Mouse (Mus musculus): ENCODE measurements around the gene Ciapin1.

DNA sequence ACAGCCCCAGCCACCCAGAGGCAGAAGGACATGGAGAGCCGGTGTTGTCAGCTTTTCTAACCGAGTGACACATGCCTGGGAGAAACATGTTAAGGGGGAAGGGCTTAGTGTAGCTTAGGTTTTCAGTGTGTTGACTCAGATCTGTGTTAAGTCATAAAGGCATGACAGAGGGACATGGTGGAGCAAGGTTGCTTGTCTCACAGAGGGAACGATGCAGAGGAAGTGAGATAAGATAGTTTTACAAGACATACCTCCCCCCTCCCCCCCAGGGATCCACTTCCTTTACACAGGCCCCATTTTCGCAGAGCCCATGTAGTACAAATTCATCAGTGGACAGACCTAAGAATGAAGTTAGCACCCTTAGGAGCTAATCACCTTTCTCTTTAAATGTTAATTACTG is 35.8 kb downstream of the Ciapin1 start:
- TF ChIP-seq CTCF (IDR thresholded peaks at IDR 0.05; ENCODE audit: insufficient read depth, low read length) (no peak), POLR2A (IDR thresholded peaks at IDR 0.05; ENCODE audit: borderline replicate concordance, extremely low read depth, low read depth, low read length) (no peak)

Data from lung, adult 2 months (tissue).